Mouse (Mus musculus) layer of hippocampus, adult 9-11 months (tissue): ENCODE data around the gene Myo6.
"Not testable (repeated sequence)": the region's sequence is repeated elsewhere in the genome, so short reads cannot be mapped to it uniquely, and the experiment has no call there.

Experiments used
- DNase-seq: peaks from one replicate; pipeline ENCODE4 v3.0.0; 2022

Gene Myo6

GRCm38 (mm10) chr9:80306853-80307252, 142.0 kb downstream of the Myo6 start:
- DNase-seq, result no peak

- DNase-seq, result no peak
These were observed 142.8 kb downstream of the Myo6 start for GRCm38 (mm10) chr9:80307629-80308028.

- DNase-seq, result no peak
These were observed 148.8 kb downstream of the Myo6 start for GRCm38 (mm10) chr9:80313610-80314009.

- no peak for DNase-seq
These were observed 151.1 kb downstream of the Myo6 start for GRCm38 (mm10) chr9:80315922-80316321.

GRCm38 (mm10) chr9:80318027-80318426, 153.2 kb downstream of the Myo6 start:
- DNase-seq, result no peak

GRCm38 (mm10) chr9:80321051-80321887, 156.4 kb downstream of the Myo6 start:
- DNase-seq, result not testable (repeated sequence)

- peak; percentile 26 for DNase-seq
These were observed 167.3 kb downstream of the Myo6 start for GRCm38 (mm10) chr9:80332153-80332552.

GRCm38 (mm10) chr9:80333466-80333865, 168.6 kb downstream of the Myo6 start:
- no peak for DNase-seq

GRCm38 (mm10) chr9:80333998-80334605, 169.3 kb downstream of the Myo6 start:
- DNase-seq, result no peak

- DNase-seq, result no peak
These were observed 171.0 kb downstream of the Myo6 start for GRCm38 (mm10) chr9:80335660-80336357.

GRCm38 (mm10) chr9:80338026-80338425, 173.2 kb downstream of the Myo6 start:
- DNase-seq, result no peak

GRCm38 (mm10) chr9:80340927-80341326, 176.1 kb downstream of the Myo6 start:
- peak; percentile 21 for DNase-seq

- no peak for DNase-seq
These were observed 176.9 kb downstream of the Myo6 start for GRCm38 (mm10) chr9:80341756-80342155.

- no peak for DNase-seq
These were observed 177.7 kb downstream of the Myo6 start for GRCm38 (mm10) chr9:80342520-80342919.

GRCm38 (mm10) chr9:80344451-80345000, 179.7 kb downstream of the Myo6 start:
- no peak for DNase-seq

- no peak for DNase-seq
These were observed 186.5 kb downstream of the Myo6 start for GRCm38 (mm10) chr9:80351295-80351677.

- DNase-seq, result peak; percentile 25
These were observed 187.0 kb downstream of the Myo6 start for GRCm38 (mm10) chr9:80351678-80352331.

GRCm38 (mm10) chr9:80360063-80360462, 195.2 kb downstream of the Myo6 start:
- DNase-seq, result no peak
